Mouse (Mus musculus) erythroblast, adult 5-6 weeks (primary cell): ENCODE results near the gene Ctrl. TPM values are rescaled to one million over a fixed set of nuclear protein-coding genes. Genes with fewer than 3 reads are reported as not detected.
"Not testable (repeated sequence)": the region's sequence is repeated elsewhere in the genome, so short reads cannot be mapped to it uniquely, and the experiment has no call there.

Experiments used
- ATAC-seq: replicated peaks from 2 replicates; pipeline ENCODE4 v1.8.0; 2016; ENCODE audit warnings: moderate number of reproducible peaks, mild to moderate bottlenecking, moderate TSS enrichment, inconsistent platforms; ENCODE audit not compliant: poor library complexity, low FRiP score, severe bottlenecking
- total RNA-seq, 2 experiments: library from RNA; stranded (forward) in 1 of 2; stranded (reverse) in 1 of 2; fragments of 150-400 nt in 1 of 2; fragments of 200-764, 138-1000 nt in 1 of 2; gene quantifications; 2 replicates each; pipeline versions ENCODE4 v1.2.3 to v1.2.4; 2015 to 2017; ENCODE audit warnings: low replicate concordance in 2 of 2

Gene Ctrl
- total RNA-seq (2015; ENCODE audit: low replicate concordance) (not detected in 2 replicates), total RNA-seq (2017; ENCODE audit: low replicate concordance) (not detected in 2 replicates)

GRCm38 (mm10) chr8:105933762-105934161 lies at the start of gene Ctrl:
Ctrl (minus strand) TSS chr8:105933862.
- no peak for ATAC-seq

GRCm38 (mm10) chr8:105983406-105983805 lies 49.7 kb upstream of the Ctrl start:
- ATAC-seq = not testable (repeated sequence)

GRCm38 (mm10) chr8:105981146-105981545 lies 47.5 kb upstream of the Ctrl start:
- ATAC-seq = no peak

- ATAC-seq = no peak
Measured at GRCm38 (mm10) chr8:105979325-105979724, 45.7 kb upstream of the Ctrl start, which contains the start of gene Dpep3. Dpep3 (minus strand) TSS chr8:105979429.

- ATAC-seq = no peak
Measured at GRCm38 (mm10) chr8:105975363-105975762, 41.7 kb upstream of the Ctrl start.

- ATAC-seq = no peak
Measured at GRCm38 (mm10) chr8:105971019-105971720, 37.5 kb upstream of the Ctrl start.

- ATAC-seq = no peak
Measured at GRCm38 (mm10) chr8:105969367-105969766, 35.7 kb upstream of the Ctrl start.

GRCm38 (mm10) chr8:105966692-105967311 lies 33.1 kb upstream of the Ctrl start:
- peak; percentile 63 for ATAC-seq

- ATAC-seq = peak; percentile 40
Measured at GRCm38 (mm10) chr8:105965905-105966341, 32.3 kb upstream of the Ctrl start, which contains the start of gene Slc12a4. Slc12a4 (minus strand) TSS chr8:105966097.

GRCm38 (mm10) chr8:105965266-105965904 lies 31.7 kb upstream of the Ctrl start:
- no peak for ATAC-seq

GRCm38 (mm10) chr8:105964506-105965265 lies 31.0 kb upstream of the Ctrl start:
- ATAC-seq = 0 out of 2 replicates have a peak, but pooled peaks have one; percentile 3

- ATAC-seq = no peak
Measured at GRCm38 (mm10) chr8:105961536-105961935, 27.9 kb upstream of the Ctrl start.

GRCm38 (mm10) chr8:105961101-105961500 lies 27.4 kb upstream of the Ctrl start:
- ATAC-seq = peak; percentile 54

GRCm38 (mm10) chr8:105959350-105959749 lies 25.7 kb upstream of the Ctrl start:
- ATAC-seq = no peak

- no peak for ATAC-seq
Measured at GRCm38 (mm10) chr8:105957813-105958212, 24.2 kb upstream of the Ctrl start.

- ATAC-seq = no peak
Measured at GRCm38 (mm10) chr8:105956556-105956955, 22.9 kb upstream of the Ctrl start.

- ATAC-seq = no peak
Measured at GRCm38 (mm10) chr8:105951057-105951659, 17.5 kb upstream of the Ctrl start.

GRCm38 (mm10) chr8:105949350-105949749 lies 15.7 kb upstream of the Ctrl start:
- no peak for ATAC-seq

- no peak for ATAC-seq
Measured at GRCm38 (mm10) chr8:105943321-105943739, 9.7 kb upstream of the Ctrl start, which contains the start of gene Lcat. Lcat (minus strand) TSS chr8:105943382.
